Mouse (Mus musculus): Measurements from ENCODE around the gene Krt10.

The Krt10 gene

GRCm38 (mm10) chr11:99369853-99370451 is 19.2 kb downstream of the Krt10 start:
- no peak for DNase-seq (ENCODE audit: low spot score)

GRCm38 (mm10) chr11:99369229-99369628 is 19.9 kb downstream of the Krt10 start:
- DNase-seq (ENCODE audit: low spot score), result no peak

- DNase-seq (ENCODE audit: low spot score), result no peak
Observed at GRCm38 (mm10) chr11:99366791-99367190, 22.4 kb downstream of the Krt10 start.

GRCm38 (mm10) chr11:99364412-99364811 is 24.8 kb downstream of the Krt10 start:
- no peak for DNase-seq (ENCODE audit: low spot score)

GRCm38 (mm10) chr11:99361423-99361822 is 27.7 kb downstream of the Krt10 start:
- no peak for DNase-seq (ENCODE audit: low spot score)

GRCm38 (mm10) chr11:99351004-99351403 is 38.2 kb downstream of the Krt10 start, which contains the start of gene Krt27:
Gene Krt27, minus strand, starts transcription at chr11:99351104.
- no peak for DNase-seq (ENCODE audit: low spot score)

- no peak for DNase-seq (ENCODE audit: low spot score)
Observed at GRCm38 (mm10) chr11:99339299-99339847, 49.8 kb downstream of the Krt10 start.

- no peak for DNase-seq (ENCODE audit: low spot score)
Observed at GRCm38 (mm10) chr11:99337866-99338265, 51.3 kb downstream of the Krt10 start, which contains the start of gene Krt26. Gene Krt26, minus strand, starts transcription at chr11:99337966.

All from T-cell, adult 2 months (primary cell).